Mouse (Mus musculus) CH12.LX (cell line): ENCODE measurements around the gene Cdkn1b. TPM values are rescaled to one million over a fixed set of nuclear protein-coding genes. Genes with fewer than 3 reads are reported as not detected.

Experiments
- DNase-seq: peaks from one replicate; pipeline ENCODE4 v3.0.0-alpha.2; 2013; ENCODE audit errors: extremely low read depth
- H3K27ac ChIP-seq: 2 replicates; pipeline ENCODE4 v1.5.1; 2012; ENCODE audit warnings: low read depth, mild to moderate bottlenecking, control low read depth, moderate library complexity; ENCODE audit not compliant: insufficient read depth
- H3K27me3 ChIP-seq: replicated peaks from 2 replicates; pipeline ENCODE3; 2012; ENCODE audit warnings: inconsistent platforms
- H3K36me3 ChIP-seq, 2 experiments: replicated peaks in 1 of 2; 2 replicates each; pipeline versions ENCODE3 to v1.6.1; 2012; ENCODE audit warnings: inconsistent platforms in 1 of 2, low read length in 1 of 2, mild to moderate bottlenecking in 1 of 2, mixed read lengths in 1 of 2, moderate library complexity in 1 of 2; ENCODE audit not compliant: control insufficient read depth in 1 of 2, insufficient read depth in 1 of 2
- H3K4me1 ChIP-seq, 2 experiments: 2 replicates each; pipeline ENCODE4 v1.6.1; 2012; ENCODE audit warnings: inconsistent platforms in 1 of 2, moderate library complexity in 1 of 2; ENCODE audit not compliant: insufficient read depth in 2 of 2, control insufficient read depth in 1 of 2
- H3K4me2 ChIP-seq: 2 replicates; pipeline ENCODE4 v1.6.1; 2012; ENCODE audit warnings: low read depth, mild to moderate bottlenecking, control low read depth; ENCODE audit not compliant: poor library complexity, insufficient read depth, severe bottlenecking
- H3K4me3 ChIP-seq, 3 experiments: fragments of 150-350 bp in 1 of 3; sonication (generic) in 1 of 3; replicated peaks in 1 of 3; 2 replicates each; pipeline versions ENCODE3 to v1.5.1; 2011 to 2012; ENCODE audit warnings: low read depth in 2 of 3, low read length in 2 of 3, mild to moderate bottlenecking in 2 of 3, moderate library complexity in 2 of 3, control low read depth in 1 of 3, improper control_type of control experiment in 1 of 3, inconsistent platforms in 1 of 3, mixed read lengths in 1 of 3; ENCODE audit not compliant: poor library complexity in 1 of 3
- H3K79me2 ChIP-seq: replicated peaks from 2 replicates; pipeline ENCODE4 v1.6.1; 2012; ENCODE audit warnings: mild to moderate bottlenecking, moderate library complexity; ENCODE audit not compliant: control insufficient read depth, poor library complexity, insufficient read depth, severe bottlenecking; ENCODE audit errors: extremely low read depth
- H3K9ac ChIP-seq: 2 replicates; pipeline ENCODE4 v1.6.1; 2012; ENCODE audit warnings: low read depth, mild to moderate bottlenecking, control low read depth, moderate library complexity; ENCODE audit not compliant: insufficient read depth
- H3K9me3 ChIP-seq: replicated peaks from 2 replicates; pipeline ENCODE3; 2012; ENCODE audit warnings: low read length, inconsistent platforms, mixed read lengths
- BHLHE40 ChIP-seq: IDR thresholded peaks from 2 replicates; pipeline ENCODE4 v1.6.1; 2011; ENCODE audit warnings: mild to moderate bottlenecking, low read depth, low read length, improper control_type of control experiment
- CHD2 ChIP-seq: IDR thresholded peaks from 2 replicates; pipeline ENCODE4 v1.6.1; 2011; ENCODE audit warnings: low read length, improper control_type of control experiment
- CTCF ChIP-seq, 2 experiments: IDR thresholded peaks in 1 of 2; conservative IDR thresholded peaks in 1 of 2; 2 replicates each; pipeline ENCODE4 v1.5.1; 2011 to 2012; ENCODE audit warnings: low read depth in 2 of 2, low read length in 2 of 2, improper control_type of control experiment in 1 of 2, inconsistent platforms in 1 of 2, mild to moderate bottlenecking in 1 of 2, moderate library complexity in 1 of 2
- E2F4 ChIP-seq: IDR thresholded peaks from 2 replicates; pipeline ENCODE4 v1.6.1; 2011; ENCODE audit warnings: low read depth, low read length, improper control_type of control experiment; ENCODE audit not compliant: insufficient replicate concordance
- HCFC1 ChIP-seq: IDR thresholded peaks from 2 replicates; pipeline ENCODE4 v1.6.1; 2012; ENCODE audit warnings: low read depth, mild to moderate bottlenecking, inconsistent platforms, low read length, improper control_type of control experiment
- JUN ChIP-seq: IDR thresholded peaks from 2 replicates; pipeline ENCODE4 v1.6.1; 2011; ENCODE audit warnings: low read depth, mild to moderate bottlenecking, low read length, improper control_type of control experiment, moderate library complexity; ENCODE audit not compliant: insufficient read depth
- JUND ChIP-seq: conservative IDR thresholded peaks from 2 replicates; pipeline ENCODE4 v1.6.1; 2011; ENCODE audit warnings: low read depth, low read length, improper control_type of control experiment
- KAT2A ChIP-seq: IDR thresholded peaks from 2 replicates; pipeline ENCODE4 v1.6.1; 2012; ENCODE audit warnings: low read length, improper control_type of control experiment, inconsistent platforms; ENCODE audit not compliant: insufficient replicate concordance
- MAFK ChIP-seq: IDR thresholded peaks from 2 replicates; pipeline ENCODE4 v1.6.1; 2011; ENCODE audit warnings: low read length, improper control_type of control experiment; ENCODE audit not compliant: insufficient replicate concordance
- MAZ ChIP-seq: IDR thresholded peaks from 2 replicates; pipeline ENCODE4 v1.6.1; 2012; ENCODE audit warnings: low read depth, mild to moderate bottlenecking, inconsistent platforms, low read length, improper control_type of control experiment, moderate library complexity
- MEF2A ChIP-seq: IDR thresholded peaks from 2 replicates; pipeline ENCODE4 v1.6.1; 2014; ENCODE audit warnings: low read depth, mild to moderate bottlenecking, inconsistent platforms, low read length, improper control_type of control experiment, borderline replicate concordance
- MXI1 ChIP-seq: IDR thresholded peaks from 2 replicates; pipeline ENCODE4 v1.6.1; 2011; ENCODE audit warnings: mild to moderate bottlenecking, low read depth, low read length, improper control_type of control experiment
- NELFE ChIP-seq: IDR thresholded peaks from 2 replicates; pipeline ENCODE4 v1.6.1; 2011; ENCODE audit warnings: low read depth, low read length, improper control_type of control experiment
- NRF1 ChIP-seq: IDR thresholded peaks from 2 replicates; pipeline ENCODE4 v1.6.1; 2014; ENCODE audit warnings: low read depth, mild to moderate bottlenecking, inconsistent platforms, low read length, improper control_type of control experiment, moderate library complexity
- POLR2AphosphoS2 ChIP-seq: IDR thresholded peaks from 2 replicates; pipeline ENCODE4 v1.6.1; 2011; ENCODE audit warnings: low read depth, low read length, improper control_type of control experiment
- RAD21 ChIP-seq: IDR thresholded peaks from 2 replicates; pipeline ENCODE4 v1.6.1; 2011; ENCODE audit warnings: low read depth, mild to moderate bottlenecking, low read length, improper control_type of control experiment, moderate library complexity
- RCOR1 ChIP-seq: conservative IDR thresholded peaks from 2 replicates; pipeline ENCODE4 v1.6.1; 2012; ENCODE audit warnings: low read depth, mild to moderate bottlenecking, inconsistent platforms, low read length, improper control_type of control experiment
- SMC3 ChIP-seq: IDR thresholded peaks from 2 replicates; pipeline ENCODE4 v1.6.1; 2011; ENCODE audit warnings: low read depth, low read length, improper control_type of control experiment
- TBP ChIP-seq: conservative IDR thresholded peaks from 2 replicates; pipeline ENCODE4 v1.6.1; 2011; ENCODE audit warnings: low read depth, low read length, improper control_type of control experiment
- USF1 ChIP-seq: IDR thresholded peaks from 2 replicates; pipeline ENCODE4 v1.6.1; 2014; ENCODE audit warnings: low read depth, mild to moderate bottlenecking, inconsistent platforms, low read length, improper control_type of control experiment
- USF2 ChIP-seq: conservative IDR thresholded peaks from 2 replicates; pipeline ENCODE4 v1.6.1; 2011; ENCODE audit warnings: low read depth, low read length, improper control_type of control experiment
- ZMIZ1 ChIP-seq: IDR thresholded peaks from 2 replicates; pipeline ENCODE4 v1.6.1; 2012; ENCODE audit warnings: low read depth, mild to moderate bottlenecking, inconsistent platforms, low read length, improper control_type of control experiment
- dilution Hi-C: fragments of 300-500 bp; cut with MboI; formaldehyde crosslinking; loops from 2 replicates; pipeline ENCODE4 v1.14.3; 2020; ENCODE audit warnings: low sequenced_read_pairs; ENCODE audit not compliant: extremely low pct_unique_long_range_greater_than_20kb, extremely low pct_ligation_motif_present
- in situ Hi-C: fragments of 300-500 bp; cut with MboI; formaldehyde crosslinking; loops from 3 replicates; pipeline ENCODE4 v1.14.3; 2019; ENCODE audit warnings: low sequenced_read_pairs, low pct_ligation_motif_present, low pct_unique_long_range_greater_than_20kb, mixed read lengths
- polyA plus RNA-seq: library from polyadenylated mRNA; unstranded; fragments of >175 nt; gene quantifications from 2 replicates; pipeline ENCODE4 v1.2.1, GENCODE M21; 2012; ENCODE audit warnings: low read depth; ENCODE audit not compliant: insufficient read length
- total RNA-seq, 2 experiments: library from RNA; depleted of rRNA; stranded (reverse); fragments of 300-350 nt in 1 of 2; fragments of >200 nt in 1 of 2; gene quantifications; 2 replicates each; pipeline ENCODE4 v1.2.3; 2012 to 2014

The Cdkn1b gene
- total and polyA plus RNA-seq, 3 experiments = 19.2 to 23.5 (median 20.9) TPM

DNA sequence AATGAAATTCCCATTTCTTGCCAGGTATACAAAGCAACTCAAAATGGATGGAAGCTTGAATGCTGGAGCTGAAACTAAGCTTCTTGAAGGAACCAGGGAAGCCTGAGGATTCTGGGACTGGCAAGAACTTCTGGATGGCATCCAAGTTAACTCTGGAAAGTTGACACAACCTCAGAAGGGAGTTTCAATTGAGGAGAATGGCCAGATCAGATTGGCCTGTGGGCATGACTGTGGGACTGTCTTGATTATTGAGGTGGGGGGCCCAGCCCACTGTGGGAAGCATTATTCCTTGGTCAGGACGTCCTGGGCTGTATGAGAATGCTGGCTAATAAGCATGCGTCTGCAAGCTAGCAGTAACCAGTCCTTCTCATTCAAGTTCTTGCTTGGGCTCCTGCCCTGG, 40.2 kb upstream of the Cdkn1b start:
- no peaks in the 10 kb centered on the region for H3K4me1 ChIP-seq
- dilution Hi-C loops = no loop called here
- in situ Hi-C loops = no loop called here
- no peaks in the 10 kb centered on the region for H3K79me2 ChIP-seq
- no peaks in the 10 kb centered on the region for H3K27me3 ChIP-seq
- H3K4me2 ChIP-seq = no peak overlapping the region
- H3K27ac ChIP-seq = no peak overlapping the region
- H3K4me3 ChIP-seq = no peak overlapping the region
- H3K9ac ChIP-seq = no peak overlapping the region
- TF ChIP-seq ZMIZ1 (no peak), CTCF (conservative IDR thresholded peaks at IDR 0.05 in 1 of 2, IDR thresholded peaks at IDR 0.05 in 1 of 2; ENCODE audit: low read depth in 2 of 2, low read length in 2 of 2) (no peak), USF2 (no peak), RAD21 (no peak)
- no peaks in the 10 kb centered on the region for H3K9me3 ChIP-seq
- no peak for DNase-seq
- peaks cover 6 to 16% of the 10 kb centered on the region in 2 experiments for H3K36me3 ChIP-seq

GRCm38 (mm10) chr6:134883661-134884060, 36.5 kb upstream of the Cdkn1b start:
- no peak overlapping the region for H3K9ac ChIP-seq
- in situ Hi-C loops = no loop called here
- no peaks in the 10 kb centered on the region for H3K79me2 ChIP-seq
- peaks cover 6 to 14% of the 10 kb centered on the region in 2 experiments for H3K36me3 ChIP-seq
- H3K27ac ChIP-seq = no peak overlapping the region
- H3K4me1 ChIP-seq = peaks cover 0 to 3% of the 10 kb centered on the region in 2 experiments; a peak in 1 of 4 replicates
- dilution Hi-C loops = no loop called here
- no peaks in the 10 kb centered on the region for H3K9me3 ChIP-seq
- no peak for DNase-seq
- no peaks in the 10 kb centered on the region for H3K27me3 ChIP-seq
- no peak overlapping the region for H3K4me3 ChIP-seq
- TF ChIP-seq POLR2AphosphoS2 (no peak), MEF2A (no peak), SMC3 (no peak), USF1 (no peak), BHLHE40 (no peak), CTCF (conservative IDR thresholded peaks at IDR 0.05 in 1 of 2, IDR thresholded peaks at IDR 0.05 in 1 of 2; ENCODE audit: low read depth in 2 of 2, low read length in 2 of 2) (no peak), HCFC1 (no peak), JUND (no peak), MAFK (no peak), JUN (no peak), CHD2 (no peak)
- H3K4me2 ChIP-seq = no peak overlapping the region

- in situ Hi-C loops = no loop called here
- Histone ChIP-seq H3K4me2 (no peak overlapping the region), H3K9ac (no peak overlapping the region), H3K4me1 (peaks cover 0 to 5% of the 10 kb centered on the region in 2 experiments; a peak in 1 of 4 replicates), H3K9me3 (no peaks in the 10 kb centered on the region), H3K4me3 (no peak overlapping the region), H3K27ac (no peak overlapping the region), H3K36me3 (peaks cover 6 to 14% of the 10 kb centered on the region in 2 experiments), H3K79me2 (no peaks in the 10 kb centered on the region), H3K27me3 (no peaks in the 10 kb centered on the region)
- dilution Hi-C loops = no loop called here
- DNase-seq = no peak
- TF ChIP-seq CTCF (conservative IDR thresholded peaks at IDR 0.05 in 1 of 2, IDR thresholded peaks at IDR 0.05 in 1 of 2; ENCODE audit: low read depth in 2 of 2, low read length in 2 of 2) (no peak), MAZ (no peak), E2F4 (no peak), NELFE (no peak), TBP (no peak), RAD21 (no peak), NRF1 (no peak), MXI1 (no peak), KAT2A (no peak), CHD2 (no peak), RCOR1 (no peak)
Observed at GRCm38 (mm10) chr6:134885515-134885914, 34.7 kb upstream of the Cdkn1b start.
